Mouse (Mus musculus) midbrain, embryonic 12.5 days (tissue): ENCODE measurements around the gene Smox. TPM values are rescaled to one million over a fixed set of nuclear protein-coding genes. Genes with fewer than 3 reads are reported as not detected.

Source experiments
- ATAC-seq: fragments of 200-750 bp; cut with Nextera tagmentation; 2 replicates; pipeline ENCODE4 v1.8.0; 2017; ENCODE audit warnings: low read depth, moderate TSS enrichment, moderate library complexity; ENCODE audit not compliant: low FRiP score
- H3K27ac ChIP-seq: fragments of 300-500 bp; sonication (generic); replicated peaks from 2 replicates; pipeline ENCODE4 v1.5.1; 2016; ENCODE audit warnings: mild to moderate bottlenecking
- H3K27me3 ChIP-seq: fragments of 300-500 bp; sonication (generic); 2 replicates; pipeline ENCODE4 v1.6.1; 2016; ENCODE audit warnings: mild to moderate bottlenecking
- H3K36me3 ChIP-seq: fragments of 300-500 bp; sonication (generic); 2 replicates; pipeline ENCODE4 v1.6.1; 2016
- H3K4me1 ChIP-seq: fragments of 300-500 bp; sonication (generic); 2 replicates; pipeline ENCODE4 v1.6.1; 2016
- H3K4me2 ChIP-seq: fragments of 300-500 bp; sonication (generic); replicated peaks from 2 replicates; pipeline ENCODE4 v1.6.1; 2016; ENCODE audit warnings: mild to moderate bottlenecking, moderate library complexity
- H3K4me3 ChIP-seq: fragments of 300-500 bp; sonication (generic); 2 replicates; pipeline ENCODE4 v1.5.1; 2016; ENCODE audit warnings: mild to moderate bottlenecking
- H3K9ac ChIP-seq: fragments of 300-500 bp; sonication (generic); replicated peaks from 2 replicates; pipeline ENCODE4 v1.6.1; 2016; ENCODE audit warnings: mild to moderate bottlenecking, moderate library complexity
- H3K9me3 ChIP-seq: fragments of 300-500 bp; sonication (generic); 2 replicates; pipeline ENCODE4 v1.6.1; 2016; ENCODE audit warnings: mild to moderate bottlenecking
- WGBS: fragments of 180-500 bp; shearing (Covaris S2); methylation state at CpG from one replicate; pipeline ENCODE4 v1.1.7; 2016; 5-methylcytosine and 5-hydroxymethylcytosine counted together
- polyA plus RNA-seq: library from polyadenylated mRNA; unstranded; fragments of >200 nt; fragmentation: Nextera tagmentation; extraction: Ambion mirVana; gene quantifications from 2 replicates; pipeline ENCODE4 v1.2.1, GENCODE M21; 2016

Smox gene
- polyA plus RNA-seq, 1 experiment from 2014 or later = 43.0 TPM

- no peak overlapping the region for H3K27ac ChIP-seq
- no peak overlapping the region for H3K9ac ChIP-seq
- peaks cover 23% of the 10 kb centered on the region for H3K36me3 ChIP-seq
- no peak for ATAC-seq
- no peaks in the 10 kb centered on the region for H3K27me3 ChIP-seq
- H3K4me1 ChIP-seq = no peaks in the 10 kb centered on the region
- no peak overlapping the region for H3K4me2 ChIP-seq
- WGBS = 96% methylated on average over 19 of the region's 19 CpGs
- H3K9me3 ChIP-seq = no peaks in the 10 kb centered on the region
- H3K4me3 ChIP-seq = no peak overlapping the region
These were observed 29.4 kb downstream of the Smox start for GRCm38 (mm10) chr2:131520743-131521142.

- no peak overlapping the region for H3K4me2 ChIP-seq
- H3K9ac ChIP-seq = no peak overlapping the region
- H3K27ac ChIP-seq = no peak overlapping the region
- H3K9me3 ChIP-seq = no peaks in the 10 kb centered on the region
- no peak overlapping the region for H3K4me3 ChIP-seq
- no peak for ATAC-seq
- 47% methylated on average over 3 of the region's 3 CpGs for WGBS
- H3K27me3 ChIP-seq = peaks cover 4% of the 10 kb centered on the region; the same call in 1 of the 2 replicates
- H3K4me1 ChIP-seq = no peaks in the 10 kb centered on the region
- no peaks in the 10 kb centered on the region for H3K36me3 ChIP-seq
These were observed 35.8 kb downstream of the Smox start for GRCm38 (mm10) chr2:131527061-131527460.

GRCm38 (mm10) chr2:131529898-131530622 lies 38.8 kb downstream of the Smox start:
- Histone ChIP-seq H3K4me1 (no peaks in the 10 kb centered on the region), H3K4me2 (no peak overlapping the region), H3K27me3 (peaks cover 4% of the 10 kb centered on the region; the same call in 1 of the 2 replicates), H3K4me3 (no peak overlapping the region), H3K9me3 (no peaks in the 10 kb centered on the region), H3K9ac (no peak overlapping the region), H3K27ac (no peak overlapping the region), H3K36me3 (no peaks in the 10 kb centered on the region)
- 35% methylated on average over 11 of the region's 11 CpGs for WGBS
- peak; percentile 47; the same call in 1 of the 2 replicates for ATAC-seq

GRCm38 (mm10) chr2:131530623-131531008 lies 39.3 kb downstream of the Smox start:
- H3K4me3 ChIP-seq = no peak overlapping the region
- H3K27ac ChIP-seq = no peak overlapping the region
- H3K9ac ChIP-seq = no peak overlapping the region
- H3K9me3 ChIP-seq = no peaks in the 10 kb centered on the region
- no peaks in the 10 kb centered on the region for H3K36me3 ChIP-seq
- H3K4me1 ChIP-seq = no peaks in the 10 kb centered on the region
- WGBS = 26% methylated on average over 9 of the region's 9 CpGs
- H3K27me3 ChIP-seq = peaks cover 4% of the 10 kb centered on the region; the same call in 1 of the 2 replicates
- peak; percentile 27; the same call in 1 of the 2 replicates for ATAC-seq
- no peak overlapping the region for H3K4me2 ChIP-seq

- 88% methylated on average over 7 of the region's 7 CpGs for WGBS
- Histone ChIP-seq H3K4me3 (no peak overlapping the region), H3K27ac (no peak overlapping the region), H3K4me2 (no peak overlapping the region), H3K27me3 (peaks cover 4% of the 10 kb centered on the region; the same call in 1 of the 2 replicates), H3K9ac (no peak overlapping the region), H3K36me3 (no peaks in the 10 kb centered on the region), H3K9me3 (no peaks in the 10 kb centered on the region), H3K4me1 (no peaks in the 10 kb centered on the region)
- ATAC-seq = no peak
These were observed 40.0 kb downstream of the Smox start for GRCm38 (mm10) chr2:131531271-131531670.

GRCm38 (mm10) chr2:131535168-131535567 lies 43.9 kb downstream of the Smox start:
- Histone ChIP-seq H3K9ac (no peak overlapping the region), H3K9me3 (no peaks in the 10 kb centered on the region), H3K36me3 (no peaks in the 10 kb centered on the region), H3K4me2 (no peak overlapping the region), H3K4me1 (no peaks in the 10 kb centered on the region; the same call in 1 of the 2 replicates), H3K27ac (no peak overlapping the region), H3K4me3 (no peak overlapping the region), H3K27me3 (no peaks in the 10 kb centered on the region)
- ATAC-seq = no peak
- WGBS = 89% methylated on average over 5 of the region's 5 CpGs

GRCm38 (mm10) chr2:131538341-131538740 lies 47.0 kb downstream of the Smox start:
- no peak overlapping the region for H3K9ac ChIP-seq
- 79% methylated on average over 7 of the region's 7 CpGs for WGBS
- no peak overlapping the region for H3K4me2 ChIP-seq
- H3K27ac ChIP-seq = no peak overlapping the region
- no peaks in the 10 kb centered on the region for H3K9me3 ChIP-seq
- H3K27me3 ChIP-seq = no peaks in the 10 kb centered on the region; the same call in 1 of the 2 replicates
- no peak overlapping the region for H3K4me3 ChIP-seq
- H3K36me3 ChIP-seq = no peaks in the 10 kb centered on the region
- H3K4me1 ChIP-seq = no peaks in the 10 kb centered on the region; the same call in 1 of the 2 replicates
- ATAC-seq = no peak

- Histone ChIP-seq H3K27me3 (peaks cover 3% of the 10 kb centered on the region), H3K9me3 (no peaks in the 10 kb centered on the region), H3K4me2 (no peak overlapping the region), H3K9ac (no peak overlapping the region), H3K4me1 (no peaks in the 10 kb centered on the region; the same call in 1 of the 2 replicates), H3K4me3 (no peak overlapping the region), H3K36me3 (no peaks in the 10 kb centered on the region), H3K27ac (no peak overlapping the region)
- WGBS = 85% methylated on average over 6 of the region's 6 CpGs
- no peak for ATAC-seq
These were observed 48.5 kb downstream of the Smox start for GRCm38 (mm10) chr2:131539780-131540179.

GRCm38 (mm10) chr2:131541686-131542085 lies 50.4 kb downstream of the Smox start:
- 78% methylated on average over 4 of the region's 4 CpGs for WGBS
- H3K4me3 ChIP-seq = no peak overlapping the region
- H3K9me3 ChIP-seq = no peaks in the 10 kb centered on the region
- H3K27me3 ChIP-seq = peaks cover 20% of the 10 kb centered on the region
- no peak overlapping the region for H3K4me2 ChIP-seq
- no peak overlapping the region for H3K9ac ChIP-seq
- H3K4me1 ChIP-seq = peaks cover 7% of the 10 kb centered on the region
- H3K36me3 ChIP-seq = no peaks in the 10 kb centered on the region
- ATAC-seq = no peak
- H3K27ac ChIP-seq = no peak overlapping the region

GRCm38 (mm10) chr2:131542531-131542930 lies 51.2 kb downstream of the Smox start:
- H3K27ac ChIP-seq = no peak overlapping the region
- H3K4me3 ChIP-seq = no peak overlapping the region
- no peak overlapping the region for H3K4me2 ChIP-seq
- 26% methylated on average over 6 of the region's 6 CpGs for WGBS
- ATAC-seq = no peak
- peaks cover 28% of the 10 kb centered on the region for H3K27me3 ChIP-seq
- no peak overlapping the region for H3K9ac ChIP-seq
- H3K4me1 ChIP-seq = peaks cover 7% of the 10 kb centered on the region
- no peaks in the 10 kb centered on the region for H3K36me3 ChIP-seq
- H3K9me3 ChIP-seq = no peaks in the 10 kb centered on the region

- Histone ChIP-seq H3K9ac (peak overlapping the region; percentile 61), H3K4me1 (peaks cover 7% of the 10 kb centered on the region), H3K27ac (no peak overlapping the region), H3K36me3 (no peaks in the 10 kb centered on the region), H3K4me3 (peak overlapping the region; percentile 43), H3K27me3 (peaks cover 53% of the 10 kb centered on the region), H3K4me2 (peak overlapping the region; percentile 63), H3K9me3 (no peaks in the 10 kb centered on the region)
- 3% methylated on average over 45 of the region's 45 CpGs for WGBS
- ATAC-seq = peak; percentile 64
These were observed 54.4 kb downstream of the Smox start for GRCm38 (mm10) chr2:131545386-131546307.

- peak overlapping the region; percentile 61 for H3K9ac ChIP-seq
- WGBS = 3% methylated on average over 27 of the region's 27 CpGs
- peaks cover 53% of the 10 kb centered on the region for H3K27me3 ChIP-seq
These were observed 55.0 kb downstream of the Smox start for GRCm38 (mm10) chr2:131546308-131546700.

More at GRCm38 (mm10) chr2:131546308-131546700, 55.0 kb downstream of the Smox start:
- no peaks in the 10 kb centered on the region for H3K9me3 ChIP-seq
- H3K4me3 ChIP-seq = peak overlapping the region; percentile 43
- ATAC-seq = no peak
- H3K27ac ChIP-seq = no peak overlapping the region
- H3K4me1 ChIP-seq = peaks cover 7% of the 10 kb centered on the region
- H3K4me2 ChIP-seq = peak overlapping the region; percentile 63
- H3K36me3 ChIP-seq = no peaks in the 10 kb centered on the region
